Mouse (Mus musculus): ENCODE results near the gene Myoz2. TPM values are rescaled to one million over a fixed set of nuclear protein-coding genes. Genes with fewer than 3 reads are reported as not detected.
A peak's percentile ranks its signal among the peaks of the same experiment; 100 is the strongest.

Myoz2 gene
- not detected in 2 replicates for polyA plus RNA-seq (2015; fragmentation: Nextera tagmentation; extraction: Ambion mirVana)

DNA sequence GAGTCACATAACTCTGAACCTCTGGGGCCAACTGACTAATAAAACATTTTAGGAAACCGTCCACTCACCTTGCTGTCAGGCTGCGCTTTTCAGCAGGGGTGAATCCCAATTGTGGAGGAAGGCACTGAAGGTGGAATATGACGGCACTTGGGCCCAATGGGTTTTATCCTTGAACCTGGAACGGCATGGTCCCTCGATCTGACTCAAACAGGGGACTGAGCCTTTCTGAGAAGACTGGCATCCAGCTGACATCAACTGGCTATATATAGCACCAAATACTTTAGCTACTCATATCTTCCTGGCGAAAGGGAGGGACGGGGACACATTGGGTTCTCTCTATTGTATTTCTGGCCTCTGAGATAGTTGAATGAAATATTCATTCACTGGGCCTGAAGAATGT lies at the start of gene Myoz2:
TSS of gene Myoz2 (minus strand) at position 264 of the 400 bp plus-strand sequence.
- no peaks in the 10 kb centered on the region for H3K4me1 ChIP-seq (replicated peaks; ENCODE audit: control insufficient read depth, insufficient read depth, low read length)
- WGBS, result 91% methylated on average over 7 of the region's 7 CpGs
- H3K4me3 ChIP-seq (replicated peaks; ENCODE audit: low read length), result no peak within 1 kb of the TSS
- ATAC-seq, result no peak
- H3K4me2 ChIP-seq (ENCODE audit: low read length), result no peak within 1 kb of the TSS
- H3K9ac ChIP-seq (replicated peaks; ENCODE audit: low read depth, low read length), result no peak within 1 kb of the TSS
- no peak within 1 kb of the TSS for H3K27ac ChIP-seq (ENCODE audit: low read length)
- H3K27me3 ChIP-seq (replicated peaks; ENCODE audit: control insufficient read depth, insufficient read depth, low read length), result no peaks in the 10 kb centered on the region
- no peaks in the 10 kb centered on the region for H3K36me3 ChIP-seq (ENCODE audit: control insufficient read depth, insufficient read depth)
- no peaks in the 10 kb centered on the region for H3K9me3 ChIP-seq (ENCODE audit: control insufficient read depth, low read length)

DNA sequence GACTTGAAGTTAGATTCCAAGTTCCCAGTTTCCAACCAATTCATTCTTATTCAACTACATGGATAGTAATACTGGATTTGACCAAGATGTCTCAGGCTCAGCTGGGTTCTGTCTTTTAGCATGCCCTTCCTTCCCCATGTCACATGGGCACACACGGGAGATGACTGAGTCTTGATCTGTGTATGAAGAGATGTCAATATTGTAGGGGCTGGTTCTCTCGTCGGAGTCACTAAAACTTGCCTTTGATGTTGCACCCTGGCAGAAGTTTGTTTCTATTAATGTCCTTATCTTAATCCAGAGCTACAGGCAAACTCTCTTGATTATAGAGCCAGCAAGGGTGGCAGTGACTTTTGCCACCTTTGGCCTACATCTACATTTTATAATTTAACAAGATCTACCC lies 46.9 kb upstream of the Myoz2 start:
- Histone ChIP-seq H3K27me3 (replicated peaks; ENCODE audit: control insufficient read depth, insufficient read depth, low read length) (no peaks in the 10 kb centered on the region), H3K4me3 (replicated peaks; ENCODE audit: low read length) (no peak overlapping the region), H3K4me2 (ENCODE audit: low read length) (no peak overlapping the region), H3K36me3 (ENCODE audit: control insufficient read depth, insufficient read depth) (no peaks in the 10 kb centered on the region), H3K27ac (ENCODE audit: low read length) (no peak overlapping the region), H3K4me1 (replicated peaks; ENCODE audit: control insufficient read depth, insufficient read depth, low read length) (no peaks in the 10 kb centered on the region), H3K9ac (replicated peaks; ENCODE audit: low read depth, low read length) (no peak overlapping the region), H3K9me3 (ENCODE audit: control insufficient read depth, low read length) (no peaks in the 10 kb centered on the region)
- no peak for ATAC-seq
- 93% methylated on average over 3 of the region's 3 CpGs for WGBS

GRCm38 (mm10) chr3:123080943-123081342 lies 46.1 kb upstream of the Myoz2 start:
- Histone ChIP-seq H3K9me3 (ENCODE audit: control insufficient read depth, low read length) (no peaks in the 10 kb centered on the region), H3K9ac (replicated peaks; ENCODE audit: low read depth, low read length) (no peak overlapping the region), H3K4me2 (ENCODE audit: low read length) (no peak overlapping the region), H3K27me3 (replicated peaks; ENCODE audit: control insufficient read depth, insufficient read depth, low read length) (no peaks in the 10 kb centered on the region), H3K36me3 (ENCODE audit: control insufficient read depth, insufficient read depth) (no peaks in the 10 kb centered on the region), H3K4me1 (replicated peaks; ENCODE audit: control insufficient read depth, insufficient read depth, low read length) (no peaks in the 10 kb centered on the region), H3K27ac (ENCODE audit: low read length) (no peak overlapping the region), H3K4me3 (replicated peaks; ENCODE audit: low read length) (no peak overlapping the region)
- 37% methylated on average over 7 of the region's 7 CpGs for WGBS
- peak; percentile 52 for ATAC-seq

DNA sequence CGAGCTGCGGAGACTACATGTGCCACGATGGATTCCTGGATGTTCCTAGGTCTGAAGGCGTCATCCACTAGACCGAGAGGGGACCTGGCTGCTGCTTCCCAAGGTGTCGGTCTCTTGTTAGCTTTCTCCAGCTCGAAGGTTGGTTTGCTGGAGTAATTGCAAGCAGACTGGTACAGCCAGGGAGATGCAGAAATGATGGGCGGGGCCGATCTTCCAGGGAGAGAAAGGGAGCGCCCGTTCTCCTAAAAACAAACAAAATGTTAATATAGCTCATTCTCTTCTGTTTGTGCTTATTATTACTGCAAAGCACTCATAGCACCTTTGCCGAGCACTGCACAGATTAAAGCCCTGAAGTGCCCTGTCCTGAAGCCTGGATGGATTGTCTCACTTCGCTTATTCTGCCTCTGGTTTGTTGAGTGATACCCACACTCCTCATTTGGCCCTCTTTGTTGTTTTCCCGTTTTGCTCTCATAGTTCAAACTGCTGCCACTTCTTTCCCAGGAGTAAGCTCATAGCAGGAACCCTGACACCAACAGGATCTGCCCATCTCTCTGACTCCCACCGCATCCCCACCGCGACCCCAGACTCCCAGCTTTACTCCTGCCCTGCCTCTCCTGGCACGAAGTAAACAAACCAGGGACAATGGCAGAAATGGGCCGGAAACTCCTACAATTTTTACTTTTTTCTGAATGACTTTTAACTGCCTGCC lies 45.4 kb upstream of the Myoz2 start:
- no peaks in the 10 kb centered on the region for H3K4me1 ChIP-seq (replicated peaks; ENCODE audit: control insufficient read depth, insufficient read depth, low read length)
- H3K4me2 ChIP-seq (ENCODE audit: low read length), result no peak overlapping the region
- no peaks in the 10 kb centered on the region for H3K36me3 ChIP-seq (ENCODE audit: control insufficient read depth, insufficient read depth)
- no peak for ATAC-seq
- H3K27me3 ChIP-seq (replicated peaks; ENCODE audit: control insufficient read depth, insufficient read depth, low read length), result no peaks in the 10 kb centered on the region
- no peak overlapping the region for H3K9ac ChIP-seq (replicated peaks; ENCODE audit: low read depth, low read length)
- 78% methylated on average over 19 of the region's 19 CpGs for WGBS
- no peaks in the 10 kb centered on the region for H3K9me3 ChIP-seq (ENCODE audit: control insufficient read depth, low read length)
- no peak overlapping the region for H3K27ac ChIP-seq (ENCODE audit: low read length)
- H3K4me3 ChIP-seq (replicated peaks; ENCODE audit: low read length), result no peak overlapping the region

DNA sequence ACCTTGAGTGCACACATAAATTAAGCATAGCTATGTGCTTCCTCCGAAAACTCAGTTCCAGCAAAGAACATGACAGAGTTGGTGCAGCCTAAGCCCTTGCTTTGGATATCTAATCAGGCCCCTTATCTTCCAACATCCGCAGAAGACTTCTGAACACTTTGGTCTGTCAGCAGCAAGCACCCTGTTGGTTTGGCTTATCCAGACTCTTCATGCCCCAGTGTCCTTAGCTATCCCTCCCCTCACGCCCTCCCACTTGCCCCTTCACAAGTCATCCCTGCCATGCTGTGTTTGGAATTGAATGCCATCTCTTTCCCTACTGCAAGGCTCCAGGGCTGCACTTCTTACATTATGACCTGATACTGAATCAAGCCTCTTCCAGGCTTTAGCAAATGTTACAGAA lies 40.9 kb upstream of the Myoz2 start:
- H3K4me3 ChIP-seq (replicated peaks; ENCODE audit: low read length), result no peak overlapping the region
- no peak overlapping the region for H3K4me2 ChIP-seq (ENCODE audit: low read length)
- no peak overlapping the region for H3K27ac ChIP-seq (ENCODE audit: low read length)
- H3K27me3 ChIP-seq (replicated peaks; ENCODE audit: control insufficient read depth, insufficient read depth, low read length), result no peaks in the 10 kb centered on the region
- no peak for ATAC-seq
- H3K9ac ChIP-seq (replicated peaks; ENCODE audit: low read depth, low read length), result no peak overlapping the region
- no peaks in the 10 kb centered on the region for H3K36me3 ChIP-seq (ENCODE audit: control insufficient read depth, insufficient read depth)
- no peaks in the 10 kb centered on the region for H3K4me1 ChIP-seq (replicated peaks; ENCODE audit: control insufficient read depth, insufficient read depth, low read length)
- WGBS, result 92% methylated on average over 3 of the region's 3 CpGs
- H3K9me3 ChIP-seq (ENCODE audit: control insufficient read depth, low read length), result no peaks in the 10 kb centered on the region

DNA sequence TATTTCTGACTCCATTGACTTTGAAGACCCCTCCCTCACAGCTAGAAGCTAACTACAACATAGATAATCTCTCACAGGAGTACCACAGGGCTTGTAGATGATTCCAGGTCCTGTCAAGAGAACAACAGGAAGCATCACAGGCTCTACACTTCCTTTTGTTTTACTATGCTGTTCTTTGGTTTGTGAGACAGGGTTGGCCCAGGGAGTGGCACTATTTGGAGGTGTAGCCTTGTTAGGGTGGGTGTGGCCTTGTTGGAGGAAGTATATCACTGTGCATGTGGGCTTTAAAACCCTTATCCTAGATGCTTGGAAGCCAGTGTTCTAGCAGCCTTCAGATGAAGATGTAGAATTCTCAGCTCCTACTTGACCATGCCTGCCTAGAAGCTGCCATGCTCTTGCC lies 40.2 kb upstream of the Myoz2 start:
- no peak overlapping the region for H3K4me3 ChIP-seq (replicated peaks; ENCODE audit: low read length)
- ATAC-seq, result no peak

GRCm38 (mm10) chr3:123073351-123073750 lies 38.5 kb upstream of the Myoz2 start:
- Histone ChIP-seq H3K4me3 (replicated peaks; ENCODE audit: low read length) (no peak overlapping the region), H3K27me3 (replicated peaks; ENCODE audit: control insufficient read depth, insufficient read depth, low read length) (no peaks in the 10 kb centered on the region), H3K9ac (replicated peaks; ENCODE audit: low read depth, low read length) (no peak overlapping the region), H3K4me2 (ENCODE audit: low read length) (no peak overlapping the region), H3K4me1 (replicated peaks; ENCODE audit: control insufficient read depth, insufficient read depth, low read length) (no peaks in the 10 kb centered on the region), H3K36me3 (ENCODE audit: control insufficient read depth, insufficient read depth) (no peaks in the 10 kb centered on the region), H3K27ac (ENCODE audit: low read length) (no peak overlapping the region), H3K9me3 (ENCODE audit: control insufficient read depth, low read length) (no peaks in the 10 kb centered on the region)
- ATAC-seq, result no peak

More for the DNA sequence above, 40.2 kb upstream of the Myoz2 start:
- Histone ChIP-seq H3K9me3 (ENCODE audit: control insufficient read depth, low read length) (no peaks in the 10 kb centered on the region), H3K9ac (replicated peaks; ENCODE audit: low read depth, low read length) (no peak overlapping the region), H3K27me3 (replicated peaks; ENCODE audit: control insufficient read depth, insufficient read depth, low read length) (no peaks in the 10 kb centered on the region), H3K36me3 (ENCODE audit: control insufficient read depth, insufficient read depth) (no peaks in the 10 kb centered on the region), H3K27ac (ENCODE audit: low read length) (no peak overlapping the region), H3K4me2 (ENCODE audit: low read length) (no peak overlapping the region), H3K4me1 (replicated peaks; ENCODE audit: control insufficient read depth, insufficient read depth, low read length) (no peaks in the 10 kb centered on the region)

DNA sequence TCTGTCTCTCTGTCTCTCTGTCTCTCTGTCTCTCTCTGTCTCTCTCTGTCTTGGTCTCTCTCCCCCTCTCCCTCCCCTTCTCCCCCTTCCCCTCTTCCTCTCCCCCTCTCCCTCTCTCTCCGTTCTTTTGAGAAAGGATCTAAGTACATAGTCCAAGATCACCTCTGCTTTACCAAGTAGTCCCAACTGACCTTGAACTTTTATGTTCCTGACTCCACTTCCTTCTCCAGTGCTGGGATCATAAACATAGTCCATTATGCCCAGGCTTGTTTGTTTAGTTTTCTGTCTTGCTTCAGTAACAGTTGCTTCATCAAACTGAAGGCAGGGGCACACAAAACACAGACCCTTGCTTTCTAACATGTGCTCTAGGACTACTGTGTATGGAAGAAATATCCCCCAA lies 37.7 kb upstream of the Myoz2 start:
- Histone ChIP-seq H3K9me3 (ENCODE audit: control insufficient read depth, low read length) (no peaks in the 10 kb centered on the region), H3K27me3 (replicated peaks; ENCODE audit: control insufficient read depth, insufficient read depth, low read length) (no peaks in the 10 kb centered on the region), H3K4me3 (replicated peaks; ENCODE audit: low read length) (no peak overlapping the region), H3K36me3 (ENCODE audit: control insufficient read depth, insufficient read depth) (no peaks in the 10 kb centered on the region), H3K9ac (replicated peaks; ENCODE audit: low read depth, low read length) (no peak overlapping the region), H3K27ac (ENCODE audit: low read length) (no peak overlapping the region), H3K4me2 (ENCODE audit: low read length) (no peak overlapping the region), H3K4me1 (replicated peaks; ENCODE audit: control insufficient read depth, insufficient read depth, low read length) (no peaks in the 10 kb centered on the region)
- no CpG with 5 or more reads among the region's 1 CpGs for WGBS
- no peak for ATAC-seq

DNA sequence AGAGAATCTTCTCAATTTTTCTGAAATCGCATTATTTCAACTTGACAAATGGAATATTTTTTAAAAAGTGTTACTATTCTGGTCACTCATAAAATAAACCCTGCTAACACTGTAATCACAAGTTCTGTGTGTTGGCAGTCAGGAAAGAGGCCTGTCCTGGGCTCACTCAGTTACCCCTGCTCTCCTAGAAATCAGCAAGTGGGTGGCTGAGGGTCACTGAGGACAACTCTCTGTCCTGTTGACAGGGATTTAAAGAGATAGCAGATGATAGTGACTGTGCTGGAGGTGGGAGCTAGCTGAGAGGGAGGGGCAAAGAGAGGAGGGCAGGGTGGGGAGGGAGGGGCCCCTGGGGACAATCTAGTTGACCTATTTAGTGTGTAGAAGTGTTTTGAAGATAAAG lies 36.2 kb upstream of the Myoz2 start:
- Histone ChIP-seq H3K9ac (replicated peaks; ENCODE audit: low read depth, low read length) (no peak overlapping the region), H3K27ac (ENCODE audit: low read length) (no peak overlapping the region), H3K27me3 (replicated peaks; ENCODE audit: control insufficient read depth, insufficient read depth, low read length) (no peaks in the 10 kb centered on the region), H3K36me3 (ENCODE audit: control insufficient read depth, insufficient read depth) (no peaks in the 10 kb centered on the region), H3K4me3 (replicated peaks; ENCODE audit: low read length) (no peak overlapping the region), H3K4me1 (replicated peaks; ENCODE audit: control insufficient read depth, insufficient read depth, low read length) (no peaks in the 10 kb centered on the region), H3K9me3 (ENCODE audit: control insufficient read depth, low read length) (no peaks in the 10 kb centered on the region), H3K4me2 (ENCODE audit: low read length) (no peak overlapping the region)
- ATAC-seq, result no peak
- 89% methylated on average over 1 of the region's 1 CpGs for WGBS

GRCm38 (mm10) chr3:123066836-123067235 lies 32.0 kb upstream of the Myoz2 start:
- WGBS, result 93% methylated on average over 7 of the region's 7 CpGs
- H3K4me2 ChIP-seq (ENCODE audit: low read length), result no peak overlapping the region
- H3K4me1 ChIP-seq (replicated peaks; ENCODE audit: control insufficient read depth, insufficient read depth, low read length), result no peaks in the 10 kb centered on the region
- no peak for ATAC-seq
- H3K9ac ChIP-seq (replicated peaks; ENCODE audit: low read depth, low read length), result no peak overlapping the region
- no peaks in the 10 kb centered on the region for H3K27me3 ChIP-seq (replicated peaks; ENCODE audit: control insufficient read depth, insufficient read depth, low read length)
- no peaks in the 10 kb centered on the region for H3K36me3 ChIP-seq (ENCODE audit: control insufficient read depth, insufficient read depth)
- H3K9me3 ChIP-seq (ENCODE audit: control insufficient read depth, low read length), result no peaks in the 10 kb centered on the region
- H3K27ac ChIP-seq (ENCODE audit: low read length), result no peak overlapping the region
- H3K4me3 ChIP-seq (replicated peaks; ENCODE audit: low read length), result no peak overlapping the region

Data from forebrain, embryonic 16.5 days (tissue).